Mouse (Mus musculus) ES-Bruce4 (cell line): ENCODE measurements at regions not wholly inside any gene's neighbourhood (a gene's known extent, or its start where the extent isn't known, plus 50 kb on each side); places are given as distances from the start of the nearest gene placed in this dataset.

Experiments used
- CTCF ChIP-seq: IDR thresholded peaks from one replicate; pipeline ENCODE4 v1.8.1; 2011; ENCODE audit warnings: low read depth, low read length
- POLR2A ChIP-seq: IDR thresholded peaks from one replicate; pipeline ENCODE4 v1.8.1; 2011; ENCODE audit warnings: low read length; ENCODE audit not compliant: insufficient read depth

- no peak for TF ChIP-seq CTCF
- no peak for TF ChIP-seq POLR2A
These were observed 89.1 kb downstream of the Edn1 start for GRCm38 (mm10) chr13:42390389-42390788.
